Mouse (Mus musculus) cerebellum, postnatal 36 days (tissue): ENCODE data around the gene Pigv.
A peak's percentile ranks its signal among the peaks of the same experiment; 100 is the strongest.

Source experiments
- DNase-seq, 2 experiments: peaks; one replicate each; pipeline ENCODE4 v3.0.0; 2021 to 2022; ENCODE audit warnings: mixed read lengths in 2 of 2

Pigv gene

DNA sequence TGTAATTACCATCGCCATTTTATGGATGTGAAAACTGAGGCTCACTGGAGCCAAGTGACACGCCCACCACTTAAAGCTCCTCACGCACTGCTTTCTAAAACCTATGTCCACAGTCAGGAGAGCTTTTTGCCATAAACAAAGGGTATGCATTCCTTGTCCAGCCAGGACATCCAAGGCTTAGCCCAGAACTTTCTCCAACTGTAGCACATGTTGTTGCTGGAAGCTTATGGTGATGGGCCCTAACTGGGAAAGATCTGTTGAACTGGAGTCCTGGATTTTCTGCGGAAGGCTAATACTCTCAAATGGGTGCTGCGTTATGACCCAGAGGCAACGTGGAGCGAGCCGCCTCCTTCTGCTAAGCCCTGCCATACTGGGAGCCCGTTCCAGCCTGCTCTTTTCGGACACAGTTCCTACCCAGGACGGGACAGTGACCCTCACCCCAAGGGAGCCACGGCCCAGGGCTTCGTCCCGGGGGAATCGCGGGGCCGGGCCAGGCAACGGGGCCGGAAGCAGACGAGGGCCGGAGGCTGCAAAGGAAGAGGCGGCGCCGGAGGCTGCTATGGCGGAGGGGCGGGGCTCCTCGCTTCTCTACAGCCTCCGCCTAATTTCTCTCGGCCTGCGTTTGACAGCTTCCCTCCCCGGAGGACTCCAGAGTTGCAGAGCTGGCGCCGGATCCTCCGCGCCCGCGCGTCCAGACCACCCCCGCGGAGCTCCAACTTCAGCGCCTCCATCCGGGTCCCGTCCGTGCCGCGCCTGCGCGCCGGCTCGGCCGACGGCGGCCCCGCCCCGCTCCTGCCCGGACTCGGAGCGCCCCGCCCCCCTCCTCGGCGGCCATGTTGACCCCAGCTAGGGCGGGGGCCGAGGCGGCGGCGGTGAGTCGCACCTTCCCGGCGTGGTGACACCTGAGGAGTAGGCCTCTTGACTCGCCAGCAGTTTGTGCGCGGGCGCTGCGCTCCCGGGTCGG is at the start of gene Pigv:
Pigv (minus strand) TSS at position 767 of the 964 bp plus-strand sequence.
- peak; percentile 96 to 97 for DNase-seq

DNA sequence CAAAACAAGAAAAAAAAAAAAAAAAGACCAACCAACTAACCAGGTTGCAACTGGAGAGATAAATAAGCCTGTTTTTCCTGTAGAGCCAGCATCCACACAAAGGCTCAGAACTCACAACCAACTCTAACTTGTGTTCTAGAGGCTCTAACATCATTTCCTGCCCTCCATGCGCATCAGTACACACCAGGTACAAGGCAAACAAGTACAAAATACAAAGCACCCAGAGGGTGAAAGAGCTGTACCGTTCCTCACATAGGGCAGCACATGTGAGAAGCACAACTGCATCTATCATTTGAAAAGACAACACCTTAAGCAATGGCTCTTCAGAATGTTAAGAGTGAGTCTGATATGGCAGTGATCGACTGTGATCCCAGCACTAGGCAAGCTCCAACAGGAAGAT is 47.3 kb upstream of the Pigv start:
- DNase-seq, result no peak

DNA sequence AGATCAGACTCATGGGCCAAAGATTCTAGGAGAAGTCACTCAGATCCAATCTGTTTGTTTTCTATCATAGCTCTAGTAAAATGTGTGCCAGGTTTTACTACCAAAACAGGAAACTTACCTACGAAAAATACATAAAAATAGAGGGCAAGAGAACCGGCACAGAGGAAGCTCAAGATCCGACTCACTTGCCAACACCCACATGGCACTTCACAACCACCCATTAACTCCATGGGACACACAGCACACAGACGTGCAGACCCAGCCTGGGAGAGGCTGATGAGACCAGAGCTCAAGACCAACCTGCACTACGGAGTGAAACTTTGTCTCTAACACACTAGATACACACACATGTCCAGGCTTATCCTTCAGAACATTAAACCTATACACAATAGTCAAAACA is 40.3 kb upstream of the Pigv start:
- no peak for DNase-seq

DNA sequence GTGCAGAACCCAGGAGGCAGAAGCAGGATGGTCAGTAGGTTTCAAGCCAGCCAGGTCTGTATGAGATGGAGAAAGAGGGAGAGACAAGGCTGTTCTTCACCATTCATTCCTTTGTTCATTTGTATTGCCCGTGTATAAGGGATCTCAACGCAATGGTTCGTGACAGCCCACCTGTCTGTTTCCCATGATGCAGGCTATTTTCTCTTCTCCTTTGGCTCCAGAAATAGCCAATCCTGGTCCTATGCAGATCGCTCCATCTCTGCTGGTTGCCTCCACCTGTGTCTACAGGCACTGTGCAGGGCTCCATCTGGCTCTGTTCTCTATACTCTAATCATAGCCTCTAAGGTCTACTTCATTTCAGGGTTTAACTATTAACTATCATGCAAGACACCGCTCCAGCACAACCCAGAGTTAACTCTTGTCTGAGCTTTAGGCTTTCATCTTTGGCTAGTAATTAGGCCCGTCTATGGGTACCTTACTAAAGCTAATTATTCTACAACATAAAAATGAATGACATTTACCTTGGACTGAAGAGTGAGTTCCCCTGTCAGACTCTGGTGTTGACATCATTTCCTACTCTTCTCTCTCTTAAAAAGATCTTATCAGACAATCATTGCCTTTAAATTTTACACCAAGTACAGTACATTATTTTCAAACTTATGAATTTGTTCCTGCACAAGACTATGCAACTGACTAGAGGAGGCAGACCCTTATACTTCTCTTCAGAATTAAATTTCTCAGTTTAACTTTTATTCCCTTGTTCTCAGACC is 39.0 kb upstream of the Pigv start:
- DNase-seq, result peak; percentile 53 to 57

DNA sequence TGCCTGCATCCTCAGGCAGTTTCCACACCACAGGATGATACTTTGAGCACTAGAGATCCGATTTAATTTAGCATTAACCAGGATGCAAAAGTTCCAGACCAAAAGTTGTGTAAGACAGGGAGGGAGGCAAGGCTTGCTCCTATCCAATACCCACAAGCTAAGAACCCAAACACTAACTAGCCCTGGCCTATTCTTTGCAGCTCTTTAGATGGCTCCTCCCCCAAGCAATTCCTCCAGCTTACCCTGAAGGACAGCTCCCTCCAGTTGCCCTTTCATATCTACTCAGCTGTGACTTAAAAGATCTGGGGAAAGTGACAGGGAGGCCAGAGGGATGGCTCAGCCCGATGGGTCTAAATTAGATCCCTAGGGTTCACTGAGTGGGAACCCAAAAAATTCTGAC is 36.9 kb upstream of the Pigv start:
- no peak for DNase-seq

DNA sequence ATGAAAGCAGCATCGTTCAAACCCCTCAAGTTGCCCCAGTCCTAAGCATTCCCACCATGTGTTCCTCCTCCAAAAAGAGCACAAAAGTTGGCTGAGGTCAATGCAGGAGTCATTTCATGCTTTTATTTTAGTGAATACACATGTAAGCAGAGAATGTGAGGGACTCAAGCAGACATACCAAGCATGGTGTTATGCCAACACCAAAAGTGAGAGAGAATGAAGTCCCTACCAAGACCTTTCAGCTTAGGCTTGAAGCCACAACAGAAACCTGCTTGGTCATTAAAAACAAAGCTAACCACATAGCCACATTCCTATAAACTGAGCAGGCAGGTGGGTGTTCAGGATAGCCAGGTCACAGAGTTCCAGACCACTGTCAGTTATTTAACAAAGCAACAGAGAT is 35.0 kb upstream of the Pigv start:
- DNase-seq, result no peak

DNA sequence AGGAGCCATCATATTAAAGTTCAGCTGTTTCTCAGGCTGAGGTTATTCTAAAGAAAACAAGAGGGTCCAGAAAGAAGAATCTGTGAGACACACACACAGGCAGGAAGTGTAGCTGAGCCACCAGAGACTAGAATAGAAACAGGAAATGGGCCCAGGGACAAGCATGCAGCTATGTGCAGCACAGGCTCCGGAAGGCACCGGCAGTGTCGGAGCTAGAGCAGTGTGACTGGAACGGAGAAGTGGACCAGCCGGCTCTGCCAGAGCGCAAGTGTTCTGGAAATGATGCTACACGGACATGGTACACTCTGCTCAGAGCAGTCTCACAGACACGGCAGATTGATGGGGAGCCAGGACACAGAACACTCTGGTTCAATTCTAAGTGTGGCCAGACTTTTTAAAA is 34.5 kb upstream of the Pigv start:
- DNase-seq, result peak; percentile 73 to 74

DNA sequence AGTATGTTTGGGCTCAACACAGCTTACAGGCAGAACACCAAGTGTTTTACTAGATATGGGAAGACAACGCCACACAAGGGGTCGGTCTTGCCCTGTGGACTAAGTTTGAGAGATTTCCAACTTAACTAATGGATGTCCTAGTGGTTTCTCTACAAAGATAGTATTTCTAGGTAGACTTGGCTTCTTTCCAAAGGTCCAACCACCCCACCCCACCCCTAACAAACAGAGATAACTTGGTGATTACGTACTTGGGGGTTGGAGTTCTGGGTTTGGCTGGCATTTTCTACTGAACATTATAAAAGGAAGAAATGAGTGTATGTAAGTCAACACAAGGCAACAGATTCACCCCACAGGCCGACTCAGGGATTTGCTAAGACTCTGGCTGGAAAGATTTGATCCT is 32.6 kb upstream of the Pigv start:
- no peak for DNase-seq

DNA sequence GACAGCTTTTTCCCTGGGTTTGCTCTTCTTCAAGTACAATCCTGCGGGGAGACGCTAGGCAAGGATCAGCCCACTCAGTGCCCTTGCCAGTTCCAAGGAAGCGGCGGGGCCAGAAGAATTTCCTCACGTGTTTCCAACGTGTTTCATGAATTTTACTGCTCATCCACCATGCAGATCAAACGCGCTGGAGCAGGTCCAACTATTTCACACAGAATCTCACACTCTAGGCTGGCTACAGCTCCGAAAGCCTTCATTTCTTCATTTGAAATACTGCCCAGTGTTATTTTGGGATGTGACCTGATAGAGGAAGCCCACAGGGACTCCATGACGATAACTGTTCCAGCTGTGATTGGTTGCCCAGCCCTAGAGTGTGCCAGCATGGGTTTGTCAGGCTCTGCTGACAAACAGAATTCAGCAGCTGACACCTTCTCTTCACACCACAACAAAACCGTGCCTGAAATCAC is 28.5 kb upstream of the Pigv start:
- peak; percentile 31 to 54 for DNase-seq

DNA sequence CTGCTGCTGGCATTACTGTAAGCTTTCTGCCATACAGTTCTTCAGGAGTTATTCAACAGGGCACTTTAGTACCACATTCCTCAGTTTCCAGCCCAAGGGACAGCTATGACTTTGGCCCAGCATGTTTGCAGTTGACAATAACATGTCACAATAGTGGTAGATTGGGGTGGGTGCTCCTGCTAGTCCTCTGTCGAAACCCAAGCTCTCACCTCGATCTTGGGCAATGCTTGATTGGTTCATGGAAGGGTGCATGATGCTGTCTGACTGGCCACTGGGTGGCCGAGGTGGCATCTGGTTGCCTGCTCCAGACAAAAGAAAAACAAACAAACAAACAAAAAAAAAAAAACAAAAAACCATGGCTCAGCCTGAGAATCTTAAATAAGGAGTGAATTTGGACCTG is 22.9 kb upstream of the Pigv start:
- DNase-seq, result no peak

DNA sequence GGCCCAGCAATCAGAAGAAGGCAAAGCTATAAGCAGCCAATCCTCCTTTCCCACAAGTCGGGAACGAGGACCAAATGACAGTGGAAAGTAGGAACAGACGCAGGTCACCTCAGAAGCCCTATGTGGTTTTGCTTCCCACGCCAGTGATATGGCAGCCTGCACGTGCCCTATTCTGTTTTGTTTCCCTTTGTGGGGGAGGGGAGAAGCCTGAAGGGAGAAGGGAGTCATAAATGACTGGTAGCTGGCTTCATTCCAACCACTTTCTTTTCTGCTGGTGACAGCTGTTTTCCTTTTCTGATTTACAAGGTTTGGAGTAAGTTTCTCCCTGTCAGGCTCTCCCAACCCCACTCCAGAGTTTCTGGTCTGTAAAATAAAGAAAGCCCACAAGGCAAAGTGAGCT is 17.8 kb upstream of the Pigv start:
- DNase-seq, result no peak

DNA sequence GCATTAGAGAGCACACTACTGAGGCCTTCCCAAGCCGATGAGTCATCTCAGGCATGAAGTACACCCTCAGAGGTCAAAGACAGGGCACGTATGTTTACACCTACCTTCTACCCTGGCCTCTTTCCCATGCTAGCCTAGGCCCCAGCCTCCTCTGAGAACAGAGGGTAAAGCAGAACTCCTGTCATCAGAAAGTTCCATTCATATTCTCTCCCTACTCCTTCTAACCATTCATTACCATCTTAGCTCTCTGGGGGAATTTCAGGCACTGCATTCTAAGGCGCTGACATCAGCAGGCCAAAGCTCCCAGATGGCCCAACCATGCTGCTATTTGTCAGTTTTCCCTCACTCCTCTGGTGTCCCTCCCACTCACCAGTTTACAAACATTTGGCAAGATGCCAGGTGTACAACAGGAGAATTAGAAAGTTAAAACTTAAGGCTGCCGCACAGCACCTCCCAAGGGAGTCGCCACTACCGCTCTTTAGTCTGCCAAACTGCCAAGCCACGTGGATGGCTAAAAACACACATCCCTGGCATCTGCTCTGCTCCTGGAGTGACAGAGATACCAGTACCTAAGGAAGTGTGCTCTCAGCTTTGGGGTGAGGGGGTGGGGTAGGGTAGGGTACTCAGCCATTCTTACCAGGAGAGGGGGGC is 16.1 kb upstream of the Pigv start:
- no peak for DNase-seq

DNA sequence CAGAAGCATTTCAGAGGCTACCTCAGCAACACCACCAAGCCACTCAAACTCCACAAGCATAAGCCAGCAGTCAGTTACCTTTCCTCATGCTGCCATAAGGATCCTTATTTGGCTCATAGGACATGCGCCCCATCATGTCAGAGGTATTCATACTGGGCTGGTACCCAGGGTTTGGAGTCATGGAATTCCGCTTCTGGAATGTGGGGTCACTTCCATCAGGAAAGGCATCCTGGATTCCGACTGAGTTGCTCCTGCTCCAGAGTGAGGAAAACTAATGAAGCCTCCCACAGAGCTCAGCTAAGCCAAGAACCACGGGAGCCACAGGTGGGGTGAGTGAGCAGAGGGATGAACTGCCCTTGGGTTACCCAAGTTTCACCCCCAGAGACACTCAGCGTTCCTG is 14.7 kb upstream of the Pigv start:
- DNase-seq, result no peak

DNA sequence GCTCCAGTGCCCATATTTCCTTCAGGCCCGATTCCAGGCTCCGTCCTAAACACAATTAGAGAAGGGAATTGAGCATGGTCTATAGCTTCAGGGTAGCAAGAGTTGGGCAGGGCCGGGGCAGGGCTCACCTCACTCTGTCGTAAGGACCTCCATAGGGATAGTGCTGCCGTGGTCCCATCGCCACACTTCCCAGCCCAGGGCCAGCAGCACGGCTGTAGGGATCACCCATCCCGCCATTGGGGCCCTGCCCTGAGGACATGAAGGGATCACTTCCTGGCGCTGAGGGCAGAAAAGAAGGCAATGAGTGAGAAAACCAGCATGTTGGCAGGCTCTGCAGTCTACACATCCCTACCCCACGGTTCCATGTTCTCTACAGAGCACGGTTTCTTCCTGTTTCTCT is 14.1 kb upstream of the Pigv start:
- no peak for DNase-seq

DNA sequence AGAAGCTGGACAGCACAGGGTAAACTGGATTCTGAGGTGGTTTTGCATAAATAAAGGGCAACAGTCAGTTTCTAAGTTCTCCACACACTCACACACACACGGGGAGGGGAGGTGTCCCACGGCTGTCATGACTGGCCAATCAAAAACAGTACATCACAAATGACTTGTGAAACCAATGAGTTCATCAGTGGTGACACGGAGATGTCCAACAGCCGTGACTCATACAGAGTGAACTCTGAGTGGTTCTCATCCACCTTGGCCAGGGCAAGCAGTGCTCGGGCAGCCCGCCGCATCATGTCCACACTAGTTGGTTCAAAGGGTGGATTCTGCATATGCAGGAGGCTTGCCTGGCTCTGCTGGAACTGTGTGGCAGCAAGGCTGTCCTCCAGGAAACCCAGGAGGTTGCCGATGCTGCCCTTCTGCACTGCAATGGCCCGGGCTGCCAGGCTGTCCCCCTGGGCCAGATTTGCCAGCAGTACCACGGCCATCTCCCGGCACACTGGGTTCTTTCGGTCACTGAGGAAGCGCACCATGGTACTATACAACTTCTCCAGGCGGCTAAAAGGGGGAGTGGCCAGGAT is 7.8 kb upstream of the Pigv start:
- peak; percentile 27 to 28 for DNase-seq

DNA sequence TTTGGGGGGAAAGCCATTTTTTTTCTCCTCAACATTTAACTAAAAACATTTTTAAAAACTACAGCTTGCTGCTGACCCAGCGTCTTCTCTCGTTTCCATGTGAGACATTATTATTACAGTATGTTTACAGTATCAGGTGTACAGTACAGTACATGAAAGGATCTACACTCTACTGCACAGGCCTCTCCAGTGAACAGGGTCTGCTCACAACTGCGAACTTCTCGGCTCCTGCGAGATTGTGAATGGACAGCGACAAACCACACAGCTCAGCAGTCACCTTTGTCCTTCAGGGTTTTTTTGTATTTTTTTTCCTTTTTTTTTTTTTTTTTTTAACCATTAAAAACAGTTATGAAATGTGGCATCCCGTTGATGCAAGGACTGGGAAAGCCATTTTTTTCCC is 7.2 kb upstream of the Pigv start:
- DNase-seq, result no peak

DNA sequence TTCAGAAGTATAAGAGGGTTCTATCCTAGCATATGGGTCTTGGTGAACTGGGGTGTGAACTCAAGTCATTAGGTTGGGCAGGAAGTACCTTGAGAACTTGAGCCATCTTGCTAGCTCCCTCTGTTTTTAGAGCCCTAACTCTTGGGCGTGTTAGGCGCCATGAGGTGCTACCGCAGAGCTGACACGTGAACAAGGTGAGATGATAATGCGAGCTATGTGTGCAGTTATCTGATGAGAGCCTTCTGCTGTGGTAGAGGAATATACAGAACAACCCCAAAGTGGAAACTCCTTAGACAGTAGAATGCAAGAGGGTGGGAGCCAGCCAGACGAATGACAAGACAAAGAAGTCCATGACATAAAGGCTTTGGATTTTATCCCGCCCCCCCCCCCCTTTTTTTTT is 4.8 kb upstream of the Pigv start:
- no peak for DNase-seq

DNA sequence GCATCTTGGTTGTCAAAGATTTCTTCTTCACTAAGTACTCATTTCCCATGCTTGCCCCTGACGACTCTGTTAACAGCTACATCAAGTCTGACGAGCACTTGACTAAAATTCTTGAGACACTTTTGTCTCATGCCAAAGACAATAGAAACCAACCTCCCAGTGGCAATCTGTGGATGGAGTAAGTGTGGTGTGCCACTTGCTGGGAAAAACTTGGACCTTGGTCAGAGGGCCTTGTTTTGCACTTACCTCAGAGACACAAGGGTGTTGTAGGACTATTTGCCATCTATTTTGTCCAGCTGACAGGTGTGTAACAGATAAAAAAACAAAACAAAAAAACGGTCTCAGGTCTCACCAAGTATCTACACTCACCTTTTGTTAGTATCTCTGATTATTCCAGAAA is 3.7 kb upstream of the Pigv start:
- no peak for DNase-seq

DNA sequence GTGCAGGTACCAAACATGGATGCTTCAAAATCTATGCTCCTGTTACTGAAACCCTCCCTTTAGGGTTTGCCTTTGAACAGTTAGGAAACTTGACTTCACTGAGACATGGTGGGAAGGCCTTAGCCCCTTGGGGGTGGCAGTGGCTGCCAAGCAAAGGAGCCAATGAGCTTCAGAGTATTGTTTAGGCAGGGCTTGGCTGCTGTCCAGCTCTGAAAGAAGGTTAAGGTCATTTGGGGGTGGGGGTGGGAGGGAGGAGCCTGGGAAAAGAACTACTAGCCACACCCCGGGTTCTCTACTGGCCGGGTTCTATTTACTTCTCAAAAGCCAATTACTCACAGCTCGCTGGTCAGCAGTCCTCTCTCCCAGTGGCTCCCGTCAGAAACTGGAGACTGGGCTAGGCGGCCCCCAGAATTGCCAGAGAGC is 3.2 kb upstream of the Pigv start:
- peak; percentile 32 to 39 for DNase-seq

DNA sequence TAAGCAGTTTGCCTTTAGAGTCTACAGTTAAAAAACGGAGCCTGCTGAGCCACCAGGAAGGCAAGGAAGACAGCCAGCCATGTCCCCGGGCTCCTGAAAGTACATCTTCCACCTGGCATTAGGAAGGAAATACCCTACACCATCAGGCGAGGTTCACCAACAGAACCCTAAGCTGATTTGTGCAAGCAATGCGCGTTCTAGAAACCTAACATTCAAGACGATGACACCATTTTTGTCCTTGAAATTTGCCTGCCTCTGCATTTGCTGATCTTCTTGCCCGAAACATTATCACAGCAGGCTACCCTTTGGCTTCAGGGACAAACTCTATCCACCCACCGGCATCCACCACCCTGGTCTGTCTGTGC is 1.9 kb upstream of the Pigv start:
- peak in 1 of 2 experiments; percentile 35 for DNase-seq

DNA sequence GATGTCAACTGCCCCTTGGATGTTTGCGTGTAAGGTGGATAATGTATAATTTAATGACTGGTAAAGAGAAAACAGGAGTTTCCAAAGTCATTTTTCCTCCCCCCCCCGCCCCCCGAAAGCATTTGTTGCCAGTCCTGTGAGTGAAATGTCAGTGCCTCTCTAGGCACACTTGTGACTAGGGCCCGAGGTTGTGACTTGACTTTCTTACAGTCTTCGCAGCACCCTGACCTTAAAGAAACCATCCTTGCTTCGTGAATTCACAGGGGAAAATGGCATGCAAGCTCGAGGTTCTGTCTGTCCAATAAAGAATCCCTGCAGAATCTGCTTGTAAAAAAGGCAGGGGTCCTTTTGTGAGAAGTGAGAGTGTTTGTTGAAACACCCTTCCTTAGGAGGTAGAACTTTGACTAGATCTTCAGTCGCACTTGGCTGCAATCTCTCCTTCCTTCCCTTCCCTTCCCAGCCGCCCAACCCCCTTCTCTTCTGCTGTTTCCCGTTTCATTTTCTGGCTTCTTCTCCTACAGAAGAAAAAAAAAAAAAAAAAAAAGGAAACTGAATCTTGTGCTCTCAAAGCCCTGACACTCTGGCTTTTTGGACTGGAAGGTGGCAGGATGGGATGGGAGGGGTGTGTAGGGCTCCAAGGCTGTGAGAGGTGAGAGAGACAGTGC is 1.4 kb upstream of the Pigv start:
- DNase-seq, result no peak

DNA sequence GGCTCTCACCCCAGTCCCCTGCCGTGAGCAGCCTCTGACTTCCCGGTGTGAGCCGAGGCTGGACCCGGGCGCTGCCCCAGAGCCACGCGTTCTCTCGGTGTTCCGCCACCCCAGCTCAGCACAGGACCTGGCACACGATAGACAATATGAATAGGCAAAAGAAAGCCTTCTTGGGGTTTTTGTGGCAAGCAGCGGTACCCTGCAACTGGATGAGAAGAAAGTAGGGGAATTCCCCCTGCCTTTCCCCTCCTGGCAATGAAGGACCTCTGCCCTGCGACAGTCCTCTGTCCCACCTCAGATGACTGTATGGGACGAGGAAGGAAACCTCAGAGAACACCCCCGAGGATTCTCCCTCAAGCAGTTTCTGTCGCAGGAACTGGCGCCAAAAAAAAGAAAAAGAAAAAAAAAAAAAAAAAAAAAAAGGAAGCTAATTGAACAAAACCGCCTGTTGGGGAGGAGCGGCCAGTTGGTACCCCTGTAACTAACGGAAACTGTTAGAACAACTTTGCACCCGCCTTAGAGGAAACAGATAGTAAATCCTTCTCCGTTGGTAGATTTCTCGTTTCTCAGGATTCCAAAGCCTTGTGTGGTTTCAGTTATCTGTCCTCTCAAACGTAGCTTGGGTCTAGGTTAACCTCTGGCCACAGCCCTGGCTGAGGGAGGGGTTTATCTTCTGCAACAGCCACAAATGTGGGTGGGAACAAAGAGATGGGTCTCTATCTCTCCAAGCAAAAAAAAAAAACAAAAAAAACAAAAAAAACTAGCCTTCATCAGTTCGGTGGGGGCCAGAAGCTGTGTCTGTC is 599 bp upstream of the Pigv start:
- no peak for DNase-seq
